In the genomic region with DNA sequence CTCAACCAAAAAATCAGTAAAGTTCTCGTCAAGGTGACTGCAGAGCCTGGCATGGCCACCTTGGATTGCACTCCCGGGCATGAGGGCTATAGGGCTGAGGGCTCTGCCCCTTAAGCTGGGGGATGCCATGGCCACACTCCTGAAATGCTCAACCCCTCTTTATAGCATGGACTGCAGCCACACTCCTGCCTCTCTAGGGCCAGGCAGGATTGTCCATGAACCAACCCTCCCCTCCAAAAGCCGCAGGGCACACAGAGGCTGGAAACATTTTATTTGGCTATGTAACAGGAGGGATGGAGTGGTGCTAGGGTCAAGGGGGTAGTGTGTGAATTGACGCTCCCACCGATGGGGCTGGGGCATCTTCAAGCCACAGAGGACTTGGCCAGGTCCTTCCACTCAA, we compare ENCODE assay signal across 11 mouse cellular contexts. TPM values are rescaled to one million over a fixed set of nuclear protein-coding genes. Genes with fewer than 3 reads are reported as not detected.
DNase-seq lines count a peak whose midpoint lies in the region; ATAC-seq and TF ChIP-seq lines count a peak whose summit lies in the region.
"Had no signal": no experiment of that assay in that cellular context is flagged by ENCODE, and none has a peak within 500 bp of the region (broad histone marks: within the 10 kb centered on the region; RNA-seq: fewer than 3 reads in every experiment).

No protein-coding gene starts in this region.

- peak overlapping the region; percentile 85; the same call in 1 of the 2 replicates for H3K27ac ChIP-seq in forebrain, embryonic 12.5 days
- no peak overlapping the region for H3K27ac ChIP-seq in forebrain, embryonic 14.5 days (ENCODE audit: low read depth, low read length)
- no peak overlapping the region for H3K27ac ChIP-seq in kidney, embryonic 14.5 days (ENCODE audit: low read depth, low read length)
- no peak overlapping the region for H3K27ac ChIP-seq in kidney, adult 2 months (ENCODE audit: insufficient read depth, low read depth, low read length)
- H3K27ac ChIP-seq in stomach, embryonic 16.5 days (ENCODE audit: low read length) = no peak overlapping the region
- no peak overlapping the region for H3K27ac ChIP-seq in stomach, postnatal 0 days (replicated peaks)

- H3K4me1 ChIP-seq in forebrain, embryonic 12.5 days = peaks cover 21% of the 10 kb centered on the region
- H3K4me1 ChIP-seq in forebrain, embryonic 14.5 days (ENCODE audit: control insufficient read depth, insufficient read depth, low read length) = peaks cover 4% of the 10 kb centered on the region; the same call in 1 of the 2 replicates
- peaks cover 9% of the 10 kb centered on the region for H3K4me1 ChIP-seq in kidney, embryonic 14.5 days (ENCODE audit: control insufficient read depth, insufficient read depth, low read length)
- no peaks in the 10 kb centered on the region for H3K4me1 ChIP-seq in kidney, adult 2 months (ENCODE audit: control insufficient read depth, insufficient read depth, low read length)
- no peaks in the 10 kb centered on the region for H3K4me1 ChIP-seq in stomach, embryonic 16.5 days (ENCODE audit: control insufficient read depth, insufficient read depth, low read length)
- H3K4me1 ChIP-seq in stomach, postnatal 0 days (replicated peaks; ENCODE audit: control insufficient read depth, insufficient read depth) = no peaks in the 10 kb centered on the region

- H3K27me3 ChIP-seq in forebrain, embryonic 12.5 days = no peaks in the 10 kb centered on the region
- H3K27me3 ChIP-seq in forebrain, embryonic 14.5 days (replicated peaks; ENCODE audit: control insufficient read depth, insufficient read depth, low read length) = no peaks in the 10 kb centered on the region
- H3K27me3 ChIP-seq in kidney, embryonic 14.5 days (ENCODE audit: control insufficient read depth, insufficient read depth, low read length) = no peaks in the 10 kb centered on the region
- no peaks in the 10 kb centered on the region for H3K27me3 ChIP-seq in kidney, adult 2 months (replicated peaks; ENCODE audit: control insufficient read depth, insufficient read depth, low read length)
- no peaks in the 10 kb centered on the region for H3K27me3 ChIP-seq in stomach, embryonic 16.5 days (ENCODE audit: control insufficient read depth, insufficient read depth, low read length)
- no peaks in the 10 kb centered on the region for H3K27me3 ChIP-seq in stomach, postnatal 0 days (ENCODE audit: control insufficient read depth, insufficient read depth, low read length)
- H3K27me3 ChIP-seq: limb, embryonic 15.5 days; Patski had no signal

- peaks cover 56% of the 10 kb centered on the region for H3K36me3 ChIP-seq in forebrain, embryonic 12.5 days (replicated peaks)
- H3K36me3 ChIP-seq in forebrain, embryonic 14.5 days (ENCODE audit: control insufficient read depth, insufficient read depth, low read length) = peaks cover 61% of the 10 kb centered on the region
- H3K36me3 ChIP-seq in kidney, embryonic 14.5 days (ENCODE audit: control insufficient read depth, insufficient read depth, low read length) = peaks cover 4% of the 10 kb centered on the region; the same call in 1 of the 2 replicates
- H3K36me3 ChIP-seq in kidney, adult 2 months (ENCODE audit: control insufficient read depth, insufficient read depth, low read length) = no peaks in the 10 kb centered on the region; the same call in 1 of the 2 replicates
- no peaks in the 10 kb centered on the region for H3K36me3 ChIP-seq in stomach, embryonic 16.5 days (ENCODE audit: control insufficient read depth, insufficient read depth, low read length)
- H3K36me3 ChIP-seq in stomach, postnatal 0 days (ENCODE audit: control insufficient read depth, insufficient read depth, low read length) = no peaks in the 10 kb centered on the region

- no peaks in the 10 kb centered on the region for H3K9me3 ChIP-seq in forebrain, embryonic 12.5 days
- no peaks in the 10 kb centered on the region for H3K9me3 ChIP-seq in forebrain, embryonic 14.5 days (replicated peaks; ENCODE audit: control insufficient read depth, low read length)
- no peaks in the 10 kb centered on the region for H3K9me3 ChIP-seq in kidney, embryonic 14.5 days (ENCODE audit: control insufficient read depth, low read length)
- H3K9me3 ChIP-seq in stomach, embryonic 16.5 days (replicated peaks; ENCODE audit: control insufficient read depth, low read length) = no peaks in the 10 kb centered on the region
- no peaks in the 10 kb centered on the region for H3K9me3 ChIP-seq in stomach, postnatal 0 days (ENCODE audit: control insufficient read depth, low read length)
- H3K9me3 ChIP-seq: limb, embryonic 15.5 days had no signal

- no peak overlapping the region for H3K4me2 ChIP-seq in forebrain, embryonic 12.5 days
- H3K4me2 ChIP-seq in forebrain, embryonic 14.5 days (ENCODE audit: low read length) = no peak overlapping the region
- H3K4me2 ChIP-seq in kidney, embryonic 14.5 days (replicated peaks; ENCODE audit: low read depth, low read length) = no peak overlapping the region
- H3K4me2 ChIP-seq in stomach, embryonic 16.5 days (ENCODE audit: low read depth, low read length) = no peak overlapping the region
- H3K4me2 ChIP-seq in stomach, postnatal 0 days (replicated peaks; ENCODE audit: low read depth) = no peak overlapping the region

- no peak for TF ChIP-seq CTCF in kidney, adult 2 months (conservative IDR thresholded peaks at IDR 0.05; ENCODE audit: insufficient read depth, insufficient read length, low read depth, low read length)
- no peak for TF ChIP-seq CTCF in stomach, postnatal 0 days (IDR thresholded peaks at IDR 0.05; ENCODE audit: low read depth)

- no peak overlapping the region for H3K9ac ChIP-seq in forebrain, embryonic 12.5 days
- H3K9ac ChIP-seq in forebrain, embryonic 14.5 days (ENCODE audit: low read length) = no peak overlapping the region
- H3K9ac ChIP-seq in kidney, embryonic 14.5 days (ENCODE audit: low read depth, low read length) = 0 out of 2 replicates have a peak overlapping the region, but pooled peaks have one; percentile 73
- 0 out of 2 replicates have a peak overlapping the region, but pooled peaks have one; percentile 33 for H3K9ac ChIP-seq in stomach, embryonic 16.5 days (ENCODE audit: low read length)
- H3K9ac ChIP-seq in stomach, postnatal 0 days (ENCODE audit: low read length) = no peak overlapping the region
- H3K9ac ChIP-seq: limb, embryonic 15.5 days had no signal

- DNase-seq in forebrain, embryonic 14.5 days (ENCODE audit: low spot score) = no peak
- DNase-seq in kidney, adult 2 months = no peak
- no peak for DNase-seq in stomach, postnatal 0 days (ENCODE audit: low spot score)
- DNase-seq in urinary bladder, postnatal 4 days (ENCODE audit: low spot score in 2 of 2) = no peak
- DNase-seq in ovary, postnatal 36 days (ENCODE audit: low spot score) = no peak
- DNase-seq: right cerebral cortex, adult 18-20 months had no signal

- TF ChIP-seq POLR2A in kidney, adult 2 months (IDR thresholded peaks at IDR 0.05; ENCODE audit: low read depth, low read length) = no peak

- no peak for ATAC-seq in forebrain, embryonic 12.5 days (ENCODE audit: low FRiP score)
- no peak for ATAC-seq in forebrain, embryonic 14.5 days
- ATAC-seq in kidney, embryonic 14.5 days (ENCODE audit: low FRiP score, low TSS enrichment) = no peak
- no peak for ATAC-seq in stomach, embryonic 16.5 days (ENCODE audit: insufficient read depth, low FRiP score)
- ATAC-seq in stomach, postnatal 0 days (ENCODE audit: low FRiP score, low TSS enrichment) = no peak

- H3K4me3 ChIP-seq in forebrain, embryonic 12.5 days (replicated peaks) = no peak overlapping the region
- H3K4me3 ChIP-seq in forebrain, embryonic 14.5 days (ENCODE audit: low read depth, low read length) = no peak overlapping the region
- no peak overlapping the region for H3K4me3 ChIP-seq in kidney, embryonic 14.5 days (ENCODE audit: low read length)
- H3K4me3 ChIP-seq in kidney, adult 2 months (ENCODE audit: insufficient read depth, low read depth, low read length) = no peak overlapping the region
- no peak overlapping the region for H3K4me3 ChIP-seq in stomach, embryonic 16.5 days (replicated peaks; ENCODE audit: low read length)
- no peak overlapping the region for H3K4me3 ChIP-seq in stomach, postnatal 0 days (ENCODE audit: low read depth, low read length)

- 82% methylated on average over 5 of the region's 5 CpGs for WGBS in forebrain, embryonic 12.5 days
- 78% methylated on average over 5 of the region's 5 CpGs for WGBS in forebrain, embryonic 14.5 days
- WGBS in kidney, embryonic 14.5 days = 88% methylated on average over 5 of the region's 5 CpGs
- 87% methylated on average over 5 of the region's 5 CpGs for WGBS in kidney, adult 2 months
- WGBS in stomach, embryonic 16.5 days = 80% methylated on average over 5 of the region's 5 CpGs
- WGBS in stomach, postnatal 0 days = 87% methylated on average over 5 of the region's 5 CpGs

- TF ChIP-seq EP300 in stomach, postnatal 0 days (optimal IDR thresholded peaks at IDR 0.05) = no peak

RNA-seq across cellular contexts. Expression of a gene that starts 0.6 kb away (rescaled TPM):
- 14.9 and 16.4 TPM in 2 replicates for polyA plus RNA-seq in forebrain, embryonic 12.5 days (2016; fragmentation: Nextera tagmentation; extraction: Ambion mirVana)
- polyA plus RNA-seq in forebrain, embryonic 14.5 days (2014; fragmentation: Nextera tagmentation; extraction: Ambion mirVana) = 19.0 and 20.6 TPM in 2 replicates
- 16.7 and 19.2 TPM in 2 replicates for polyA plus RNA-seq in kidney, embryonic 14.5 days (2014; fragmentation: Nextera tagmentation; extraction: Ambion mirVana)
- polyA plus RNA-seq in kidney, adult 2 months (2012; rRNA removed) = 58.2 and 63.4 TPM in 2 replicates
- 16.2 and 17.4 TPM in 2 replicates for polyA plus RNA-seq in stomach, embryonic 16.5 days (2015; fragmentation: Nextera tagmentation; extraction: Ambion mirVana)
- 26.8 and 28.1 TPM in 2 replicates for polyA plus RNA-seq in stomach, postnatal 0 days (2015; fragmentation: Nextera tagmentation; extraction: Ambion mirVana)

RNA-seq across cellular contexts. Expression of a gene that starts 7.7 kb away (rescaled TPM):
- 57.5 and 60.5 TPM in 2 replicates for polyA plus RNA-seq in forebrain, embryonic 12.5 days (2016; fragmentation: Nextera tagmentation; extraction: Ambion mirVana)
- 70.6 and 76.3 TPM in 2 replicates for polyA plus RNA-seq in forebrain, embryonic 14.5 days (2014; fragmentation: Nextera tagmentation; extraction: Ambion mirVana)
- 10.8 and 13.2 TPM in 2 replicates for polyA plus RNA-seq in kidney, embryonic 14.5 days (2014; fragmentation: Nextera tagmentation; extraction: Ambion mirVana)
- 29.8 and 45.7 TPM in 2 replicates for polyA plus RNA-seq in kidney, adult 2 months (2012; rRNA removed)
- polyA plus RNA-seq in stomach, embryonic 16.5 days (2015; fragmentation: Nextera tagmentation; extraction: Ambion mirVana) = 6.5 and 7.5 TPM in 2 replicates
- 4.1 TPM in 2 replicates for polyA plus RNA-seq in stomach, postnatal 0 days (2015; fragmentation: Nextera tagmentation; extraction: Ambion mirVana)

RNA-seq across cellular contexts. Expression of a gene that starts 7.9 kb away (rescaled TPM):
- 1.2 and 1.5 TPM in 2 replicates for polyA plus RNA-seq in forebrain, embryonic 12.5 days (2016; fragmentation: Nextera tagmentation; extraction: Ambion mirVana)
- 2.2 and 3.2 TPM in 2 replicates for polyA plus RNA-seq in forebrain, embryonic 14.5 days (2014; fragmentation: Nextera tagmentation; extraction: Ambion mirVana)
- polyA plus RNA-seq in kidney, embryonic 14.5 days (2014; fragmentation: Nextera tagmentation; extraction: Ambion mirVana) = 1.5 and 1.9 TPM in 2 replicates
- 1.5 and 2.3 TPM in 2 replicates for polyA plus RNA-seq in kidney, adult 2 months (2012; rRNA removed)
- 0.29 and 0.58 TPM in 2 replicates for polyA plus RNA-seq in stomach, embryonic 16.5 days (2015; fragmentation: Nextera tagmentation; extraction: Ambion mirVana)
- polyA plus RNA-seq in stomach, postnatal 0 days (2015; fragmentation: Nextera tagmentation; extraction: Ambion mirVana) = 0.55 and 0.76 TPM in 2 replicates

RNA-seq across cellular contexts. Expression of a gene that starts 22.0 kb away (rescaled TPM):
- polyA plus RNA-seq in forebrain, embryonic 12.5 days (2016; fragmentation: Nextera tagmentation; extraction: Ambion mirVana) = 6.4 and 8.0 TPM in 2 replicates
- polyA plus RNA-seq in forebrain, embryonic 14.5 days (2014; fragmentation: Nextera tagmentation; extraction: Ambion mirVana) = 18.8 and 20.7 TPM in 2 replicates
- 0.43 and 0.80 TPM in 2 replicates for polyA plus RNA-seq in kidney, embryonic 14.5 days (2014; fragmentation: Nextera tagmentation; extraction: Ambion mirVana)
- 0.03 and 0.11 TPM in 2 replicates for polyA plus RNA-seq in kidney, adult 2 months (2012; rRNA removed)
- 0.04 and 0.06 TPM in 2 replicates for polyA plus RNA-seq in stomach, embryonic 16.5 days (2015; fragmentation: Nextera tagmentation; extraction: Ambion mirVana)
- 0.01 TPM in 1 of 2 replicates, not detected in the other for polyA plus RNA-seq in stomach, postnatal 0 days (2015; fragmentation: Nextera tagmentation; extraction: Ambion mirVana)

RNA-seq across cellular contexts. Expression of a gene that starts 22.4 kb away (rescaled TPM):
- 76.1 and 81.6 TPM in 2 replicates for polyA plus RNA-seq in forebrain, embryonic 12.5 days (2016; fragmentation: Nextera tagmentation; extraction: Ambion mirVana)
- polyA plus RNA-seq in forebrain, embryonic 14.5 days (2014; fragmentation: Nextera tagmentation; extraction: Ambion mirVana) = 129 and 141 TPM in 2 replicates
- polyA plus RNA-seq in kidney, embryonic 14.5 days (2014; fragmentation: Nextera tagmentation; extraction: Ambion mirVana) = 81.1 and 99.0 TPM in 2 replicates
- polyA plus RNA-seq in kidney, adult 2 months (2012; rRNA removed) = 22.8 and 25.5 TPM in 2 replicates
- polyA plus RNA-seq in stomach, embryonic 16.5 days (2015; fragmentation: Nextera tagmentation; extraction: Ambion mirVana) = 35.1 and 36.1 TPM in 2 replicates
- 24.6 and 25.0 TPM in 2 replicates for polyA plus RNA-seq in stomach, postnatal 0 days (2015; fragmentation: Nextera tagmentation; extraction: Ambion mirVana)

Comparison
In these comparisons a context has a peak if more than half of its experiments do, and no peak if none do; other contexts are left out.
1. H3K9ac ChIP-seq: peak in kidney, embryonic 14.5 days (single experiment) and stomach, embryonic 16.5 days (single experiment); none in forebrain, embryonic 12.5 days (single experiment), forebrain, embryonic 14.5 days (single experiment) and stomach, postnatal 0 days (single experiment).